In genomic region chr5:140513921-140514320, GRCm38 (mm10) we compare ENCODE assay signal across 13 mouse cellular contexts. TPM values are rescaled to one million over a fixed set of nuclear protein-coding genes. Genes with fewer than 3 reads are reported as not detected.
DNase-seq lines count a peak whose midpoint lies in the region; ATAC-seq and TF ChIP-seq lines count a peak whose summit lies in the region.
"Had no signal": no experiment of that assay in that cellular context is flagged by ENCODE, and none has a peak within 500 bp of the region (broad histone marks: within the 10 kb centered on the region; RNA-seq: fewer than 3 reads in every experiment).

No protein-coding gene starts in this region.

- no peak for ATAC-seq in hindbrain, embryonic 12.5 days (ENCODE audit: low FRiP score)
- ATAC-seq in hindbrain, embryonic 16.5 days = no peak
- no peak for ATAC-seq in stomach, postnatal 0 days (ENCODE audit: low FRiP score, low TSS enrichment)

- TF ChIP-seq CTCF in stomach, postnatal 0 days (IDR thresholded peaks at IDR 0.05; ENCODE audit: low read depth) = no peak

- DNase-seq in thymus, postnatal 0 days (ENCODE audit: low spot score) = peak; percentile 47
- no peak for DNase-seq in thymus, postnatal 10 days (ENCODE audit: low spot score in 2 of 2)
- DNase-seq in induced T-regulatory cell, adult 2 months (ENCODE audit: low read depth) = peak; percentile 23
- DNase-seq in stomach, postnatal 0 days (ENCODE audit: low spot score) = no peak
- DNase-seq in kidney, postnatal 36 days = no peak
- DNase-seq in ovary, postnatal 36 days (ENCODE audit: low spot score) = no peak
- DNase-seq: cerebellum, postnatal 25 days; midbrain, embryonic 14.5 days; right cerebral cortex, postnatal 25 days had no signal

- no peaks in the 10 kb centered on the region for H3K9me3 ChIP-seq in hindbrain, embryonic 12.5 days (replicated peaks)
- no peaks in the 10 kb centered on the region for H3K9me3 ChIP-seq in hindbrain, embryonic 16.5 days (ENCODE audit: control insufficient read depth, low read length)
- no peaks in the 10 kb centered on the region for H3K9me3 ChIP-seq in stomach, postnatal 0 days (ENCODE audit: control insufficient read depth, low read length)
- H3K9me3 ChIP-seq: heart, embryonic 13.5 days had no signal

- no peak overlapping the region for H3K4me3 ChIP-seq in hindbrain, embryonic 12.5 days
- no peak overlapping the region for H3K4me3 ChIP-seq in hindbrain, embryonic 16.5 days (ENCODE audit: low read length)
- no peak overlapping the region for H3K4me3 ChIP-seq in stomach, postnatal 0 days (ENCODE audit: low read depth, low read length)
- H3K4me3 ChIP-seq: heart, embryonic 13.5 days had no signal

- no peaks in the 10 kb centered on the region for H3K36me3 ChIP-seq in hindbrain, embryonic 12.5 days
- H3K36me3 ChIP-seq in hindbrain, embryonic 16.5 days (ENCODE audit: control insufficient read depth, insufficient read depth, low read length) = no peaks in the 10 kb centered on the region
- H3K36me3 ChIP-seq in stomach, postnatal 0 days (ENCODE audit: control insufficient read depth, insufficient read depth, low read length) = no peaks in the 10 kb centered on the region
- H3K36me3 ChIP-seq: heart, embryonic 13.5 days had no signal

- H3K27me3 ChIP-seq in hindbrain, embryonic 12.5 days = no peaks in the 10 kb centered on the region
- no peaks in the 10 kb centered on the region for H3K27me3 ChIP-seq in hindbrain, embryonic 16.5 days (replicated peaks; ENCODE audit: control insufficient read depth, insufficient read depth, low read length)
- H3K27me3 ChIP-seq in stomach, postnatal 0 days (ENCODE audit: control insufficient read depth, insufficient read depth, low read length) = no peaks in the 10 kb centered on the region
- H3K27me3 ChIP-seq: heart, embryonic 13.5 days had no signal

- no peak for TF ChIP-seq EP300 in stomach, postnatal 0 days (optimal IDR thresholded peaks at IDR 0.05)

- WGBS in hindbrain, embryonic 12.5 days = 73% methylated on average over 8 of the region's 8 CpGs
- WGBS in hindbrain, embryonic 16.5 days = 76% methylated on average over 8 of the region's 8 CpGs
- WGBS in stomach, postnatal 0 days = 72% methylated on average over 8 of the region's 8 CpGs

- 0 out of 2 replicates have a peak overlapping the region, but pooled peaks have one; percentile 23 for H3K27ac ChIP-seq in hindbrain, embryonic 12.5 days
- H3K27ac ChIP-seq in hindbrain, embryonic 16.5 days (ENCODE audit: low read depth, low read length) = no peak overlapping the region
- 0 out of 2 replicates have a peak overlapping the region, but pooled peaks have one; percentile 14 for H3K27ac ChIP-seq in stomach, postnatal 0 days (replicated peaks)

- no peak overlapping the region for H3K9ac ChIP-seq in hindbrain, embryonic 12.5 days
- H3K9ac ChIP-seq in hindbrain, embryonic 16.5 days (ENCODE audit: low read depth, low read length) = no peak overlapping the region
- H3K9ac ChIP-seq in stomach, postnatal 0 days (ENCODE audit: low read length) = no peak overlapping the region

- no peak overlapping the region for H3K4me2 ChIP-seq in hindbrain, embryonic 12.5 days (replicated peaks)
- no peak overlapping the region for H3K4me2 ChIP-seq in hindbrain, embryonic 16.5 days (ENCODE audit: low read length)
- no peak overlapping the region for H3K4me2 ChIP-seq in stomach, postnatal 0 days (replicated peaks; ENCODE audit: low read depth)
- H3K4me2 ChIP-seq: heart, embryonic 13.5 days had no signal

- H3K4me1 ChIP-seq in hindbrain, embryonic 12.5 days = peaks cover 27% of the 10 kb centered on the region
- H3K4me1 ChIP-seq in hindbrain, embryonic 16.5 days (ENCODE audit: control insufficient read depth, insufficient read depth, low read depth, low read length) = peaks cover 17% of the 10 kb centered on the region
- H3K4me1 ChIP-seq in stomach, postnatal 0 days (replicated peaks; ENCODE audit: control insufficient read depth, insufficient read depth) = no peaks in the 10 kb centered on the region

RNA-seq across cellular contexts. Expression of gene Chst12, which starts 8.6 kb away (rescaled TPM):
- polyA plus RNA-seq in hindbrain, embryonic 12.5 days (2016; fragmentation: Nextera tagmentation; extraction: Ambion mirVana) = 16.1 and 19.6 TPM in 2 replicates
- 27.6 and 30.3 TPM in 2 replicates for polyA plus RNA-seq in hindbrain, embryonic 16.5 days (2015; fragmentation: Nextera tagmentation; extraction: Ambion mirVana)
- 14.7 and 17.5 TPM in 2 replicates for polyA plus RNA-seq in thymus, postnatal 0 days (2015; fragmentation: Nextera tagmentation; extraction: Ambion mirVana)
- polyA plus RNA-seq in stomach, postnatal 0 days (2015; fragmentation: Nextera tagmentation; extraction: Ambion mirVana) = 12.8 and 15.8 TPM in 2 replicates

RNA-seq across cellular contexts. Expression of gene Grifin, which starts 51.0 kb away (rescaled TPM):
- polyA plus RNA-seq in hindbrain, embryonic 12.5 days (2016; fragmentation: Nextera tagmentation; extraction: Ambion mirVana) = not detected in 2 replicates
- polyA plus RNA-seq in hindbrain, embryonic 16.5 days (2015; fragmentation: Nextera tagmentation; extraction: Ambion mirVana) = 0.36 TPM in 1 of 2 replicates, not detected in the other
- polyA plus RNA-seq in thymus, postnatal 0 days (2015; fragmentation: Nextera tagmentation; extraction: Ambion mirVana) = 13.1 and 21.2 TPM in 2 replicates
- polyA plus RNA-seq in stomach, postnatal 0 days (2015; fragmentation: Nextera tagmentation; extraction: Ambion mirVana) = 0.17 TPM in 2 replicates
- polyA plus RNA-seq: heart, embryonic 13.5 days; large intestine, adult 2 months; midbrain, embryonic 14.5 days had no signal

Comparison
In these comparisons a context has a peak if more than half of its experiments do, and no peak if none do; other contexts are left out.
1. DNase-seq: peak in thymus, postnatal 0 days (single experiment) and induced T-regulatory cell, adult 2 months (single experiment); none in thymus, postnatal 10 days (0 of 2), stomach, postnatal 0 days (single experiment), kidney, postnatal 36 days (0 of 2) and ovary, postnatal 36 days (single experiment).
2. RNA of gene Grifin, which starts 51.0 kb away (polyA plus RNA-seq): 13.1 to 21.2 TPM in thymus, postnatal 0 days; 0.36 TPM in hindbrain, embryonic 16.5 days, 0.17 TPM in stomach, postnatal 0 days and not detected in hindbrain, embryonic 12.5 days; every median in the first group is over 10 times any median in the second.